Mouse (Mus musculus): ENCODE data around the gene Ltbp1.

DNA sequence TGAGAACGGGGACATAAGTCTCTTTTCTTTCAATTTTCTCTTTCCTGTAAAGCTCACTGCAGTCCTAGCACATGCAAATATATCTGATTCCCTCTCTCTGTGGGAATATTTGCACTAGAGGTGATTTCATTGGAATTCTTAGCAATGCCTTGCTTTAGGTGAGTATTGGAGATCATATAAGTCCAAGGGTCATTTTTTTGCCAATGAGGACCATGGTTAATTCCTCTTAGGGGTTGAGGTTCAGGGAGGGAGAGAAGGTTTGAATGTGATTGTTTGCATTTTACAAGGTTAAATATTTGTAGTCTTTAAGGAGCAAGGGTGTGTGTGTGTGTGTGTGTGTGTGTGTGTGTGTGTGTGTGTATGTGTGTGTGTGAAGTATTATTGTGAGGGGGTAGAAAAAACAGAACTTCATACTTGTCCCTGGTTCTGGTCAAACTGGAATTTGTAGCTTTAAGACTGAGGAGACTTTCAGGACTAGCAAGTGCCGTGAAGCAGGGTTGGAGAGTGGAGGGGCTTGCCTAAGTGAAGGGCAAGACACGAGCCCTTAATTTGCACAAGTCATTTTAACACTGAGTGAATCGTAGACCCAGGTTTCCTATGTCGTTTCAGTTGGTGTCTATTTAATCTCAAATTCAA lies 103.8 kb downstream of the Ltbp1 start:
- no peak for TF ChIP-seq ZMIZ1 (IDR thresholded peaks at IDR 0.05; ENCODE audit: low read depth, low read length)
- TF ChIP-seq EP300 (IDR thresholded peaks at IDR 0.05; ENCODE audit: low read length) = no peak
- no peak for TF ChIP-seq POLR2A (IDR thresholded peaks at IDR 0.05; ENCODE audit: low read depth, low read length)
- no peak for TF ChIP-seq ETS1 (conservative IDR thresholded peaks at IDR 0.05; ENCODE audit: low read depth, low read length)
- no peak for TF ChIP-seq POLR2AphosphoS2 (IDR thresholded peaks at IDR 0.05; ENCODE audit: low read depth, low read length)
- TF ChIP-seq CTCF (conservative IDR thresholded peaks at IDR 0.05 in 1 of 2, IDR thresholded peaks at IDR 0.05 in 1 of 2; ENCODE audit: low read depth in 2 of 2, low read length in 2 of 2) = no peak
- TF ChIP-seq JUND (conservative IDR thresholded peaks at IDR 0.05; ENCODE audit: low read depth, low read length) = no peak
- no peak for TF ChIP-seq MYC (IDR thresholded peaks at IDR 0.05; ENCODE audit: low read depth, low read length)

Data from CH12.LX (cell line).